Mouse (Mus musculus) embryo, embryonic 11.5 days (tissue): ENCODE measurements around the gene Myh4.

Experiments
- DNase-seq: peaks from one replicate; pipeline ENCODE4 v3.0.0-alpha.2; 2012; ENCODE audit warnings: low read depth, low spot score

Gene Myh4

GRCm38 (mm10) chr11:67237481-67238079 lies at the start of gene Myh4:
Gene Myh4, plus strand, starts transcription at chr11:67238029.
- DNase-seq, result no peak

GRCm38 (mm10) chr11:67190316-67190715 lies 47.5 kb upstream of the Myh4 start:
- DNase-seq, result no peak

- no peak for DNase-seq
These were observed 47.0 kb upstream of the Myh4 start for GRCm38 (mm10) chr11:67190814-67191213.

GRCm38 (mm10) chr11:67191496-67191895 lies 46.3 kb upstream of the Myh4 start:
- no peak for DNase-seq

GRCm38 (mm10) chr11:67199321-67199720 lies 38.5 kb upstream of the Myh4 start:
- no peak for DNase-seq

GRCm38 (mm10) chr11:67199752-67200151 lies 38.1 kb upstream of the Myh4 start, which contains the start of gene Myh1:
Gene Myh1, plus strand, starts transcription at chr11:67200052.
- DNase-seq, result no peak

- DNase-seq, result no peak
These were observed 33.1 kb upstream of the Myh4 start for GRCm38 (mm10) chr11:67204766-67205165.

- no peak for DNase-seq
These were observed 16.0 kb upstream of the Myh4 start for GRCm38 (mm10) chr11:67221803-67222202.

- DNase-seq, result no peak
These were observed 13.4 kb upstream of the Myh4 start for GRCm38 (mm10) chr11:67224466-67224865.

GRCm38 (mm10) chr11:67228731-67229130 lies 9.1 kb upstream of the Myh4 start:
- no peak for DNase-seq

GRCm38 (mm10) chr11:67229166-67229565 lies 8.7 kb upstream of the Myh4 start:
- no peak for DNase-seq

GRCm38 (mm10) chr11:67229946-67230345 lies 7.9 kb upstream of the Myh4 start:
- no peak for DNase-seq

- DNase-seq, result peak; percentile 38
These were observed 2.0 kb upstream of the Myh4 start for GRCm38 (mm10) chr11:67235639-67236358.

- no peak for DNase-seq
These were observed 1.0 kb upstream of the Myh4 start for GRCm38 (mm10) chr11:67236799-67237198.

- DNase-seq, result no peak
These were observed 3.2 kb downstream of the Myh4 start for GRCm38 (mm10) chr11:67241051-67241450.

GRCm38 (mm10) chr11:67253691-67254090 lies 15.9 kb downstream of the Myh4 start:
- no peak for DNase-seq

- no peak for DNase-seq
These were observed 19.2 kb downstream of the Myh4 start for GRCm38 (mm10) chr11:67257048-67257447.

- no peak for DNase-seq
These were observed 23.1 kb downstream of the Myh4 start for GRCm38 (mm10) chr11:67260956-67261355.

GRCm38 (mm10) chr11:67276601-67277174 lies 38.9 kb downstream of the Myh4 start, which contains the start of gene Myh8:
Gene Myh8, plus strand, starts transcription at chr11:67277124.
- DNase-seq, result no peak

GRCm38 (mm10) chr11:67293440-67293839 lies 55.6 kb downstream of the Myh4 start:
- DNase-seq, result no peak
